9 mouse cellular contexts compared by ENCODE assay signal in the genomic region with DNA sequence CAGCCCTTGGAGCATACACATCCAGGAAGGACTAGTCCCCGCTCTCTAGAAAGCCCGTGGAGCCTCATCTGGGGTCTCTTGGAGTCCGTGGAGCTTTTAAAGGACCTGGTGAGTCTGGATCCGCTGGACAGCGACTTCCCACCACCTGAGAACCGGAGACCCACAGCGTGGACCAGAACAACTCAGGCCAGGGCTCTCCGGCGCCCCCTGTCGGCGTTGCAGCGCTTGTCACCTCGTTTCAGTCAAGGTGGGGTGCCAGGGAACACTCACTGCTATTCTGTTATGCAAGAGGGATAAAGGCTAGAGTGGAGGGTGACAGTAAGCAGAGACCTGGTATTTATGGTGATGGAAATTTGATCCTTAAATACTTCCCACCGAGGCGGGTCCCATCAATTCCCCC. TPM values are rescaled to one million over a fixed set of nuclear protein-coding genes. Genes with fewer than 3 reads are reported as not detected.
DNase-seq lines count a peak whose midpoint lies in the region; ATAC-seq lines count a peak whose summit lies in the region.
"Had no signal": no experiment of that assay in that cellular context is flagged by ENCODE, and none has a peak within 500 bp of the region (broad histone marks: within the 10 kb centered on the region; RNA-seq: fewer than 3 reads in every experiment).

No protein-coding gene starts in this region.

- no peak overlapping the region for H3K27ac ChIP-seq in midbrain, embryonic 11.5 days (ENCODE audit: low read depth, low read length)
- no peak overlapping the region for H3K27ac ChIP-seq in midbrain, embryonic 13.5 days
- H3K27ac ChIP-seq: embryonic facial prominence, embryonic 12.5 days had no signal

- H3K4me3 ChIP-seq in midbrain, embryonic 11.5 days (ENCODE audit: low read depth, low read length) = no peak overlapping the region
- H3K4me3 ChIP-seq in midbrain, embryonic 13.5 days (replicated peaks) = no peak overlapping the region
- H3K4me3 ChIP-seq: embryonic facial prominence, embryonic 12.5 days had no signal

- H3K9me3 ChIP-seq in midbrain, embryonic 11.5 days (ENCODE audit: control insufficient read depth, low read length) = no peaks in the 10 kb centered on the region
- no peaks in the 10 kb centered on the region for H3K9me3 ChIP-seq in midbrain, embryonic 13.5 days
- H3K9me3 ChIP-seq: embryonic facial prominence, embryonic 12.5 days had no signal

- 2% methylated on average over 15 of the region's 15 CpGs for whole genome bisulfite sequencing in midbrain, embryonic 11.5 days
- WGBS in midbrain, embryonic 13.5 days = 3% methylated on average over 15 of the region's 15 CpGs

- H3K4me1 ChIP-seq in midbrain, embryonic 11.5 days (ENCODE audit: control insufficient read depth, insufficient read depth, low read length) = peaks cover 9% of the 10 kb centered on the region
- H3K4me1 ChIP-seq in midbrain, embryonic 13.5 days (replicated peaks) = peaks cover 10% of the 10 kb centered on the region

- no peak for ATAC-seq in midbrain, embryonic 11.5 days (ENCODE audit: low FRiP score)
- no peak for ATAC-seq in midbrain, embryonic 13.5 days
- ATAC-seq in hematopoietic stem cell, adult 5-6 weeks (replicated peaks in 1 of 2; ENCODE audit: insufficient read depth in 1 of 2, low FRiP score in 2 of 2, low TSS enrichment in 1 of 2, low read depth in 1 of 2, poor library complexity in 2 of 2, severe bottlenecking in 2 of 2) = peak; percentile 59 to 65; a peak in 2 of 4 replicates

- no peaks in the 10 kb centered on the region for H3K27me3 ChIP-seq in midbrain, embryonic 11.5 days (ENCODE audit: control insufficient read depth, insufficient read depth, low read length)
- peaks cover 15% of the 10 kb centered on the region; the same call in 1 of the 2 replicates for H3K27me3 ChIP-seq in midbrain, embryonic 13.5 days

- H3K4me2 ChIP-seq in midbrain, embryonic 11.5 days = no peak overlapping the region
- no peak overlapping the region for H3K4me2 ChIP-seq in midbrain, embryonic 13.5 days (replicated peaks)
- H3K4me2 ChIP-seq: embryonic facial prominence, embryonic 12.5 days had no signal

- DNase-seq in midbrain, embryonic 11.5 days (ENCODE audit: low spot score, missing footprints) = peak; percentile 97
- DNase-seq in adrenal gland, postnatal 4 days (ENCODE audit: low spot score in 2 of 2) = peak; percentile 31 to 38
- DNase-seq in cerebellum, postnatal 4 days (ENCODE audit: low spot score in 2 of 2) = peak; percentile 59 to 81
- DNase-seq in lung, adult 18-20 months = peak; percentile 11 to 19
- DNase-seq in skeletal muscle tissue, adult 2 months (ENCODE audit: low read depth, low spot score) = peak; percentile 11
- no peak for DNase-seq in T-cell, adult 2 months (ENCODE audit: low spot score)

- H3K36me3 ChIP-seq in midbrain, embryonic 11.5 days (ENCODE audit: control insufficient read depth, insufficient read depth, low read length) = no peaks in the 10 kb centered on the region
- H3K36me3 ChIP-seq in midbrain, embryonic 13.5 days = no peaks in the 10 kb centered on the region
- H3K36me3 ChIP-seq: embryonic facial prominence, embryonic 12.5 days had no signal

- no peak overlapping the region for H3K9ac ChIP-seq in midbrain, embryonic 11.5 days (ENCODE audit: low read length)
- no peak overlapping the region for H3K9ac ChIP-seq in midbrain, embryonic 13.5 days (replicated peaks)
- H3K9ac ChIP-seq: embryonic facial prominence, embryonic 12.5 days had no signal

RNA-seq across cellular contexts. Expression of a gene that starts 2.1 kb away (rescaled TPM):
- polyA plus RNA-seq in midbrain, embryonic 11.5 days (2014; fragmentation: Nextera tagmentation; extraction: Ambion mirVana) = 26.8 and 27.5 TPM in 2 replicates
- 41.5 and 43.4 TPM in 2 replicates for polyA plus RNA-seq in midbrain, embryonic 13.5 days (2015; fragmentation: Nextera tagmentation; extraction: Ambion mirVana)
- 10 to 100 TPM; 10.3 TPM for total RNA-seq in adrenal gland, postnatal 4 days (2021)
- total RNA-seq in hematopoietic stem cell, adult 5-6 weeks (2017) = not detected in 2 replicates

Comparison
In these comparisons a context has a peak if more than half of its experiments do, and no peak if none do; other contexts are left out.
1. ATAC-seq: peak in hematopoietic stem cell, adult 5-6 weeks (2 of 2); none in midbrain, embryonic 11.5 days (single experiment) and midbrain, embryonic 13.5 days (single experiment).
2. RNA of a gene that starts 2.1 kb away (total RNA-seq): 10.3 TPM in adrenal gland, postnatal 4 days; not detected in hematopoietic stem cell, adult 5-6 weeks; every median in the first group is over 10 times any median in the second.